Mouse (Mus musculus) thymus, postnatal 0 days (tissue): Measurements from ENCODE around the gene Sigmar1. TPM values are rescaled to one million over a fixed set of nuclear protein-coding genes. Genes with fewer than 3 reads are reported as not detected.
A peak's percentile ranks its signal among the peaks of the same experiment; 100 is the strongest.
"Not testable (repeated sequence)": the region's sequence is repeated elsewhere in the genome, so short reads cannot be mapped to it uniquely, and the experiment has no call there.

Experiments
- DNase-seq: peaks from one replicate; pipeline ENCODE4 v3.0.0-alpha.2; 2015; ENCODE audit warnings: low spot score
- polyA plus RNA-seq: library from polyadenylated mRNA; unstranded; fragments of >200 nt; fragmentation: Nextera tagmentation; extraction: Ambion mirVana; gene quantifications from 2 replicates; pipeline ENCODE4 v1.2.1, GENCODE M21; 2015

The Sigmar1 gene
- polyA plus RNA-seq, result 36.1 and 40.3 TPM in 2 replicates

DNA sequence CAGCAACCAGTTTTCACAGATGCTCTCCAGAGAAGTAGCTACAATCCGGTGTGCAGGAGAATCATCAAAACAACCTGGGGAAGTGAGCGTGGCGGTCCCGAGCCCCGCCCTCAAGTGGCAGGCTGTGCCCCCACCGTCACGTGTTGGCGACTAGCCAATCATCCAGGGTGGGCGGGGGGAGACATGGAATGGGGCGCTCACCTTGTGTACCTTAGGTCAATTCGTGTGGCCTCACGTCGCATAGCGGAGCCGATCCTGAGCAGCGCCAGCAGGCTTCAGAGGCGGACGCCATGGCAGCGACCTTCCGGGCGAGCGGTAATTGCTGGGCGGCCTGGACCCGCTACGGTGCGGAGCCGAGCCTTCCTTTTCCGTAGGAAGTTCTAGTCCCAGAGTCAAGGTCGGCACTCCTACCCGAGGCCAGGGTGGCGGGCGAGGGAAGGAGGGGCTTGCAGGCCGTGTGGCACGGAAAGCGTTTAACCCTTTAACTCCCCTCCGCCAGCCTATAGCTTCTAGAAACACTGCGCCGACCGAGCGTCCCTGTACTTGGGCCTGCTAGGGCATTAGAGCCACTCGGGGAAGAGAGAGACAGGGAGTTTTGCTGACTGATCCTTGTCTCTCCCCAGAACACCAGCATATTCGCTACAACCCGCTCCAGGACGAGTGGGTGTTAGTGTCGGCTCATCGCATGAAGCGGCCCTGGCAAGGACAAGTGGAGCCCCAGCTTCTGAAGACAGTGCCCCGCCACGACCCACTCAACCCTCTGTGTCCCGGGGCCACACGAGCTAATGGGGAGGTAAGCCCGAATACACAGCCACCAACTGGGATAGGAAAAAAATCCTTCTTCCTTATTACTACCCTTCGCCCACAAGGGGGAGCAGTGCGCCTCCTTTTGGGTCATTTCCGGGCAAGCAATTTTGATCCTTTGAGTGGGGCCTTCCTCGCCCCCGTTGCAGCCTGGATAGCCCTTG, at the start of gene Sigmar1:
Gene Sigmar1 (minus strand): TSS at position 820 of the 968 bp plus-strand sequence.
- DNase-seq, result peak; percentile 93

DNA sequence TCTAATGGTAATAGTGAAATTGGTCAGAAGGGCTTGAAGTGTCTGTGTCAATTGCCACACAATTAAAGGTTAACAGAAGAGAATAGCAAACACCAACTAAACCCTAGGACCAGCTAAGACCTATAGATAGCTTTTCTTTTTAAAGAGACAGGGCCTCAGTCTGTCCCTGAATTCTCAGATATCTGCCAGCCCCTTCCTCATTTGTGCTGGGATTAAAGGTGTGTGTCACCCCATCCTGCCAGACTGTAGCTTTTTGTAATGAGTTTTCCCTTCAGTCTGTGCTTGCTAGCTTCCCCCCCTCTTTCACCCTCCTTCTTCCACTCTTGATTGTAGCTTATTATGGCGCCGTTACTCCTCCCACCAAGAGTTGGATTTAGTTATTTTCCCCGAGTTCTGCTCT, 27.2 kb upstream of the Sigmar1 start:
- DNase-seq, result not testable (repeated sequence)

- not testable (repeated sequence) for DNase-seq
Measured at GRCm38 (mm10) chr4:41782711-41783110, 26.8 kb upstream of the Sigmar1 start.

GRCm38 (mm10) chr4:41781748-41782485, 26.0 kb upstream of the Sigmar1 start:
- DNase-seq, result not testable (repeated sequence)

- not testable (repeated sequence) for DNase-seq
Measured at GRCm38 (mm10) chr4:41781271-41781670, 25.3 kb upstream of the Sigmar1 start.

GRCm38 (mm10) chr4:41775840-41776239, 19.9 kb upstream of the Sigmar1 start:
- DNase-seq, result not testable (repeated sequence)

- not testable (repeated sequence) for DNase-seq
Measured at GRCm38 (mm10) chr4:41774506-41774905, 18.5 kb upstream of the Sigmar1 start.

GRCm38 (mm10) chr4:41774002-41774401, 18.0 kb upstream of the Sigmar1 start, which contains the start of gene Ccl27a:
Gene Ccl27a (minus strand): TSS chr4:41774247.
- DNase-seq, result peak; percentile 83

DNA sequence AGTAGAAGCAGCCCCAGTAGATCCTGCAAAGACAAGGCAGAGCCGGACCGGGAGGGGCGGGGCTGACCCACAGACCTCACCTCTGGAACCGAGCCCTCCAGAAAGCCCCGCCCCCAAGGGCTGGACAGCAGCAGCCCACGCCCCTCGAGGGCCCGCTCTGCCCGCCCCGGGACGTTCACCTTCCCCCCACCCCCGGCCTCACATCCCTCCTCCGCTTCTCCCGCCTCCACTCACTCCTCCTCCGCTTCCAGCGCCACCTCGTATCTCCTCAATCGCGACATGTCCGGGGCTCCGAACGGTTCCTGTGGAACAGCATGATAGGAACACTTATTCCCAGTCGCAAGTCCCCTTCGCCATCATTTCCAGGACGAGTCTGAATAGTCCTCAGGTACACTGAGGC, 17.5 kb upstream of the Sigmar1 start:
- not testable (repeated sequence) for DNase-seq

DNA sequence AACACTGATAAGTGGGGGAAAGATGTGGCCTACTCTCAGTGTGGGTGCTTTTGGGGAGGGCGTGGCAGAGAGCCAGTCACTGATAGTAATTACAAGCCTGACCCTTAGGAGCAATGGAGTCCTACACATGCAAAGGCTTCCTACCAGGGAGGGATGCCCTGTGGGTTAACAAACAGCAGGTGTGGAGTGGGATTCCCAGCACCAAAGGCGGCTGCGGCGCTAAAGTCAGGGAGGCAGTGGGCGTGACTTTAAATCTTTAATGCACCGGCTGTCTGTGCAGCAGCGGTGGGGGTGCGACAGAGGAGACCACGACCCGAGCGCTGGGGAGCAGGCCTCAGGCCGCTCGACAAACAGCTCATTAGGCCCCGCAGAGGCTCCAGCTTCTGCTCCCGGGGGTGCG, 17.0 kb upstream of the Sigmar1 start:
- DNase-seq, result not testable (repeated sequence)

DNA sequence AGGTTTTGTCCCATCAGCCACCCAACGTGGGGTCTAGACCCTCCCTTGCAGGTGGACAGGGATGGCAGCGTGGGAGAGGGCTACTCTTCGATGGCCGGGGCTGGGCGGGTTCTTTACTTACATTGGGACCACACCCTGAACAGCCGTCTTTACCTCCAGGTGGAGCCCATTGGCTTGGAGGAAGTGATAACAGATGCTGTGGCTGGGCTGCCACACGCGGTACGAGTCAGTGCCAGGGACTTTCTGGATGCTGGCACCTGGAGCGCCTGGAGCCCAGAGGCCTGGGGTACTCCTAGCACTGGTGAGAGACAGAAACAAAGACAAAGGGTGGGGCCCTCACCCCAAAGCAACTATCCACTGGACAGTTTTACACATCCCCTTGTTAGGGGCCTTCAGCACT, 11.3 kb upstream of the Sigmar1 start:
- not testable (repeated sequence) for DNase-seq

DNA sequence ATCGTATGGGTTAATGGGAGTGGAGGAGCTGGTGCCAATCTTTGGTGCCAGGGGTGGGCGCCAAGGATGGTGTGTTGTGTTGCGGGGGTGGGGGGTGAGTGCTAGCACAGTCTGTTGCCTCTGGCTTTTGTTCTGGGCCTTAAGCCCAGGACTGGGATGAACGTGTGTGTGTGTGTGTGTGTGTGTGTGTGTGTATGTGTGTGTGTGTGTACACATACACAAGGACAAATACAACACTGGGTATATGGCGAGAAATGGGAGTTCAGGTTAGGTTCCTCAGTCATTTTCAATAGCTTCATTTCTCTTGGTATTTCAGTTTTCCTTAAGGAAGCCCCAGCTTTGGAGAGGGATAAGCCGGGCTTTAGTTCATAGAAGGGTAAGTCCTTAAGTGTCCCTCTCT, 7.2 kb upstream of the Sigmar1 start:
- not testable (repeated sequence) for DNase-seq

DNA sequence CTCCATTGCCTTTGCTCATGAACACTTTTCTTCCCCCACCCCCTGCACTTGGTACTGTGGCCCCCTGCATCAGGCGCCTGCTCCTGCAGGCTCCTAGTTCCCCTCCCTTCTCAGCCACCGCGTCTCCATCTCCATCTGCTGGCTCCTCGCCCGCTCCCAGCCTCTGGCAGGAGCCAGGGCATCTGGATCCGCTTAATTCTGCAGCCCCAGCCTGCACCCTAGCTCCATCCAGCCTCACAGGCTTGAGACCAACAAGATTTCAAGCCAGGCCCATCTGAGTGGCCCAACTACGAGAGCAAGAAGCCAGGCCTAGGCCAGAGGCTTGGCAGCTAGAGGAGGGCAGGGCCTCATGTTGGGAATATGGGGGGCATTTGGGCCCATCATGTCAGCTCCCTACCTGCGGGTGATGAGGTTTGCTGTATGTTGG, 6.7 kb upstream of the Sigmar1 start:
- not testable (repeated sequence) for DNase-seq

GRCm38 (mm10) chr4:41762099-41762687, 6.2 kb upstream of the Sigmar1 start:
- DNase-seq, result no peak

DNA sequence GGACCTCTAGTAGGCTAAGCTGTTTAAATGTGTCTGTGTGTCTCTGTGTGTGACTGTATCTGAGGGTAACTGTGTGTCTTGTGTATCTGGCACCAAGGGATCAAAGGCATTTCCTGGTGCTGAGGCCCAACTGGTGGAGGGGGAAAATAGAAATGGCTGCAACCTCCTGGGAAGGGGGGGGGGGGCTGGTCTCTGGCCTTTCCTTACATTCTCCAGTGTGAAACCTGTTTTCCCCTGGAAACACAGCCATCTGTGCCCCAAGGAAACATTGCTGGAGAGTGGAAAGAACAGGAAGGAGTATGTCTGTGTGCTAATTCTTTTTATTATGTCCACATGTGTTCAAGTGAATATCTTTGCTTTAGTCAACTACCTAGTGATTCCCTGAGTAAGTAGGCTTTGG, 5.7 kb upstream of the Sigmar1 start:
- no peak for DNase-seq

DNA sequence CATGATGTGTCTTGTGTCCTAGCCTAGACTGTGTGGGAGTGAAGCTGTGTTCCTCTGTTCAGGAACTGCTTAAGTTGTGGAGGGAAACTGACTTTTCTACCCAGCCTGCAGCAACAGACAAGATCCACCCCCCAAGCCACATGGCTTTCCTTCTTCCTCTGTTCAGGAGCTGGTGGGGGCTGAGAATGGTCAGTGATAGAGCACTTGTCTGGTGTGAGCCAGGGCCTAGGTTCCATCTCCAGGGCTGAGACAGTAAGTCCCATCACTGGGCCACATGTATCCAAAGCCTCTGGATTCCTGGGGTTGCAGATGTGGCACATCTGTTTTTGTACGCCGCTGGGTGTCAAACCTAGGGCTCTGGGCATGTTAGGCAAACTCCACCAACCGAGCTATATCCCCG, 5.0 kb upstream of the Sigmar1 start:
- DNase-seq, result no peak

- peak; percentile 68 for DNase-seq
Measured at GRCm38 (mm10) chr4:41760288-41760721, 4.3 kb upstream of the Sigmar1 start.

GRCm38 (mm10) chr4:41759656-41760287, 3.8 kb upstream of the Sigmar1 start:
- no peak for DNase-seq

DNA sequence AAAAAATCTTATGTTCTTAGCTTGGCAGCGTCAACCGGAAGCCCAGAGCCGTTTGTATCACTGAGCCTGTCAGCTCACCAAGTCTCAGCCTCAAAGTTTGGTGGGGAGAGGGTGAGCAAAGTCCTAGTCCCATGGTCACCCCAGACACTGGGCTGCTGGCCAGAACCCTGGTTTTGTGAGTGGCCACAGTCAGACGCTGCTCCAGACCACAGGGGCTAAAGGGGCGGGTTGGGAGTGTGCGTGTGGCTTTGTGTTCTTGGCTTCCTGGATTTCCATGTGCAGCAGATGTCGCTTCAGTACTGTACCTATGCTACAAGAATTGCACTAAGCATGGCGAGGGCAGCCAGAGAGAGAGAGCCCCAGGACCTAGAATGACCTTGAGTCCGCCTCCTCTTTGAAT, 3.2 kb upstream of the Sigmar1 start:
- no peak for DNase-seq

DNA sequence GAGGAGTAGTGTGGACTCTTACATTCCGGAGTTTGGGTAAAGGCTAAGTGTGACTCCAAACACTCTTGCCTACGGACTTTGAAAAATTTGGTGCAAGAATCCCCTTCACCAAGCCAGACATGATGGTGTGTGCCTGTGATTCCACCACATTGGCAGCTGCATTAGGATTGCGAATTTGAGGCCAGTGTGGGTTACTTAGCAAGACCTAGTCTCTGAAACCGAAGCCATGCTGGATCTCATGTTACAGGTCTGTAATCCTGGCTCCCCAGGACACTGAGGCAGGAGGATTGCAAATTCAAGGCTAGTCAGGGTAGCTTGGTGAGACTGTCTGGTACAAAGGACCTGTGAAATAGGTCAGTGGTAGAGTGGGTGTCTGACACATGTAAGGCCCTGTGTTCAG, 2.7 kb upstream of the Sigmar1 start:
- DNase-seq, result no peak

- DNase-seq, result no peak
Measured at GRCm38 (mm10) chr4:41758021-41758420, 2.1 kb upstream of the Sigmar1 start.
